Mouse (Mus musculus): ENCODE data around the gene Unc13c. TPM values are rescaled to one million over a fixed set of nuclear protein-coding genes. Genes with fewer than 3 reads are reported as not detected.

Unc13c gene
- polyA plus RNA-seq, 1 experiment from 2014 or later: not detected

- DNase-seq (ENCODE audit: low spot score): no peak
Observed at GRCm38 (mm10) chr9:73638119-73638518, 330.6 kb downstream of the Unc13c start.

GRCm38 (mm10) chr9:73625171-73625570, 343.6 kb downstream of the Unc13c start:
- DNase-seq (ENCODE audit: low spot score): no peak

GRCm38 (mm10) chr9:73612896-73613295, 355.9 kb downstream of the Unc13c start:
- DNase-seq (ENCODE audit: low spot score): no peak

- DNase-seq (ENCODE audit: low spot score): no peak
Observed at GRCm38 (mm10) chr9:73603921-73604320, 364.8 kb downstream of the Unc13c start.

GRCm38 (mm10) chr9:73565558-73565957, 403.2 kb downstream of the Unc13c start:
- no peak for DNase-seq (ENCODE audit: low spot score)

- DNase-seq (ENCODE audit: low spot score): no peak
Observed at GRCm38 (mm10) chr9:73560037-73560436, 408.7 kb downstream of the Unc13c start.

GRCm38 (mm10) chr9:73557805-73558204, 411.0 kb downstream of the Unc13c start:
- peak; percentile 29 for DNase-seq (ENCODE audit: low spot score)

- DNase-seq (ENCODE audit: low spot score): no peak
Observed at GRCm38 (mm10) chr9:73555354-73555753, 413.4 kb downstream of the Unc13c start.

GRCm38 (mm10) chr9:73472568-73472967, 496.2 kb downstream of the Unc13c start:
- DNase-seq (ENCODE audit: low spot score): no peak

- DNase-seq (ENCODE audit: low spot score): no peak
Observed at GRCm38 (mm10) chr9:73462027-73462426, 506.7 kb downstream of the Unc13c start.

GRCm38 (mm10) chr9:73450009-73450408, 518.8 kb downstream of the Unc13c start:
- no peak for DNase-seq (ENCODE audit: low spot score)

GRCm38 (mm10) chr9:73449216-73449615, 519.5 kb downstream of the Unc13c start:
- DNase-seq (ENCODE audit: low spot score): no peak

- DNase-seq (ENCODE audit: low spot score): no peak
Observed at GRCm38 (mm10) chr9:73431925-73432324, 536.8 kb downstream of the Unc13c start.

Other genes with a start within 250 kb of the Unc13c start
- 0.31 and 0.57 TPM in 2 replicates for gene Wdr72, start 141.4 kb upstream of the Unc13c start, polyA plus RNA-seq (2015; fragmentation: Nextera tagmentation; extraction: Ambion mirVana)

Measured in thymus, postnatal 0 days (tissue).